Mouse (Mus musculus) hindbrain, embryonic 16.5 days (tissue): Measurements from ENCODE around the gene Tmem262. TPM values are rescaled to one million over a fixed set of nuclear protein-coding genes. Genes with fewer than 3 reads are reported as not detected.

Source experiments
- ATAC-seq: fragments of 200-750 bp; cut with Nextera tagmentation; 2 replicates; pipeline ENCODE4 v1.8.0; 2017; ENCODE audit warnings: moderate TSS enrichment, moderate library complexity
- H3K27ac ChIP-seq: fragments of 300-500 bp; sonication (generic); 2 replicates; pipeline ENCODE4 v1.5.1; 2014; ENCODE audit warnings: low read depth, mild to moderate bottlenecking, control low read depth, low read length, moderate library complexity
- H3K27me3 ChIP-seq: fragments of 300-500 bp; sonication (generic); replicated peaks from 2 replicates; pipeline ENCODE4 v1.6.1; 2014; ENCODE audit warnings: low read length; ENCODE audit not compliant: control insufficient read depth, insufficient read depth
- H3K36me3 ChIP-seq: fragments of 300-500 bp; sonication (generic); 2 replicates; pipeline ENCODE4 v1.6.1; 2014; ENCODE audit warnings: mild to moderate bottlenecking, low read length, moderate library complexity, mixed read lengths; ENCODE audit not compliant: control insufficient read depth, insufficient read depth
- H3K4me1 ChIP-seq: fragments of 300-500 bp; sonication (generic); 2 replicates; pipeline ENCODE4 v1.6.1; 2014; ENCODE audit warnings: low read depth, low read length; ENCODE audit not compliant: control insufficient read depth, insufficient read depth
- H3K4me2 ChIP-seq: fragments of 300-500 bp; sonication (generic); 2 replicates; pipeline ENCODE4 v1.6.1; 2014; ENCODE audit warnings: mild to moderate bottlenecking, low read length, control low read depth, moderate library complexity
- H3K4me3 ChIP-seq: fragments of 300-500 bp; sonication (generic); 2 replicates; pipeline ENCODE4 v1.5.1; 2014; ENCODE audit warnings: mild to moderate bottlenecking, low read length, control low read depth, moderate library complexity
- H3K9ac ChIP-seq: fragments of 300-500 bp; sonication (generic); 2 replicates; pipeline ENCODE4 v1.6.1; 2014; ENCODE audit warnings: low read depth, mild to moderate bottlenecking, control low read depth, low read length, moderate library complexity
- H3K9me3 ChIP-seq: fragments of 300-500 bp; sonication (generic); 2 replicates; pipeline ENCODE4 v1.6.1; 2014; ENCODE audit warnings: mild to moderate bottlenecking, low read length, moderate library complexity; ENCODE audit not compliant: control insufficient read depth
- WGBS: fragments of 180-500 bp; shearing (Covaris S2); extraction: QIAGEN DNeasy Blood & Tissue Kit; methylation state at CpG from one replicate; pipeline ENCODE4 v1.1.7; 2014; 5-methylcytosine and 5-hydroxymethylcytosine counted together
- polyA plus RNA-seq: library from polyadenylated mRNA; unstranded; fragments of >200 nt; fragmentation: Nextera tagmentation; extraction: Ambion mirVana; gene quantifications from 2 replicates; pipeline ENCODE4 v1.2.1, GENCODE M21; 2015

Tmem262 gene
- polyA plus RNA-seq, 1 experiment from 2014 or later, result not detected

GRCm38 (mm10) chr19:6084478-6085248 is 4.8 kb downstream of the Tmem262 start, which contains the start of the genes Zfpl1 and Cdca5:
TSS of gene Zfpl1 (minus strand) at chr19:6084956.
TSS of gene Cdca5 (plus strand) at chr19:6084983.
- peak within 1 kb of the TSS; percentile 53 for H3K4me3 ChIP-seq
- H3K36me3 ChIP-seq, result peaks cover 13% of the 10 kb centered on the region
- no peaks in the 10 kb centered on the region for H3K9me3 ChIP-seq
- H3K4me1 ChIP-seq, result peaks cover 19% of the 10 kb centered on the region
- H3K27me3 ChIP-seq, result no peaks in the 10 kb centered on the region
- peak within 1 kb of the TSS; percentile 61 for H3K9ac ChIP-seq
- under 1% methylated on average over 58 of the region's 58 CpGs for WGBS
- no peak within 1 kb of the TSS for H3K27ac ChIP-seq
- peak; percentile 93 for ATAC-seq
- peak within 1 kb of the TSS; percentile 96 for H3K4me2 ChIP-seq

GRCm38 (mm10) chr19:6085417-6085879 is 5.6 kb downstream of the Tmem262 start:
- WGBS, result 0% methylated on average over 17 of the region's 17 CpGs
- Histone ChIP-seq H3K9ac (0 out of 2 replicates have a peak overlapping the region, but pooled peaks have one; percentile 7), H3K4me3 (peak overlapping the region; percentile 53), H3K27ac (no peak overlapping the region), H3K4me1 (peaks cover 19% of the 10 kb centered on the region), H3K4me2 (peak overlapping the region; percentile 85), H3K36me3 (peaks cover 10% of the 10 kb centered on the region), H3K27me3 (no peaks in the 10 kb centered on the region), H3K9me3 (no peaks in the 10 kb centered on the region)
- peak; percentile 60 for ATAC-seq

- no peak overlapping the region for H3K4me3 ChIP-seq
- ATAC-seq, result no peak
- no peak overlapping the region for H3K27ac ChIP-seq
- no peaks in the 10 kb centered on the region for H3K9me3 ChIP-seq
- no peak overlapping the region for H3K4me2 ChIP-seq
- WGBS, result 91% methylated on average over 13 of the region's 13 CpGs
- H3K36me3 ChIP-seq, result no peaks in the 10 kb centered on the region
- H3K9ac ChIP-seq, result no peak overlapping the region
- no peaks in the 10 kb centered on the region for H3K27me3 ChIP-seq
- H3K4me1 ChIP-seq, result peaks cover 12% of the 10 kb centered on the region
Observed at GRCm38 (mm10) chr19:6088841-6089240, 9.0 kb downstream of the Tmem262 start.

- Histone ChIP-seq H3K36me3 (no peaks in the 10 kb centered on the region), H3K9me3 (no peaks in the 10 kb centered on the region), H3K27ac (no peak within 1 kb of the TSS), H3K4me3 (no peak within 1 kb of the TSS), H3K4me1 (no peaks in the 10 kb centered on the region), H3K4me2 (no peak within 1 kb of the TSS), H3K27me3 (no peaks in the 10 kb centered on the region), H3K9ac (no peak within 1 kb of the TSS)
- ATAC-seq, result no peak
- WGBS, result 90% methylated on average over 7 of the region's 7 CpGs
Observed at GRCm38 (mm10) chr19:6094119-6094518, 14.3 kb downstream of the Tmem262 start, which contains the start of gene AC131692.1. TSS of gene AC131692.1 (plus strand) at chr19:6094419.

GRCm38 (mm10) chr19:6097847-6098246 is 18.0 kb downstream of the Tmem262 start:
- Histone ChIP-seq H3K27ac (no peak overlapping the region), H3K9ac (no peak overlapping the region), H3K27me3 (no peaks in the 10 kb centered on the region), H3K9me3 (no peaks in the 10 kb centered on the region), H3K4me3 (no peak overlapping the region), H3K4me2 (no peak overlapping the region), H3K4me1 (no peaks in the 10 kb centered on the region), H3K36me3 (no peaks in the 10 kb centered on the region)
- no peak for ATAC-seq
- 80% methylated on average over 3 of the region's 3 CpGs for WGBS

GRCm38 (mm10) chr19:6101186-6101585 is 21.4 kb downstream of the Tmem262 start:
- Histone ChIP-seq H3K4me2 (no peak overlapping the region), H3K36me3 (no peaks in the 10 kb centered on the region), H3K27me3 (no peaks in the 10 kb centered on the region), H3K4me3 (no peak overlapping the region), H3K9me3 (no peaks in the 10 kb centered on the region), H3K27ac (no peak overlapping the region), H3K4me1 (no peaks in the 10 kb centered on the region), H3K9ac (no peak overlapping the region)
- WGBS, result 65% methylated on average over 6 of the region's 6 CpGs
- no peak for ATAC-seq

- no peak for ATAC-seq
Observed at GRCm38 (mm10) chr19:6102169-6102853, 22.5 kb downstream of the Tmem262 start.

GRCm38 (mm10) chr19:6104476-6104875 is 24.6 kb downstream of the Tmem262 start:
- no peak for ATAC-seq
- H3K27me3 ChIP-seq, result no peaks in the 10 kb centered on the region
- H3K9ac ChIP-seq, result no peak overlapping the region
- no peaks in the 10 kb centered on the region for H3K4me1 ChIP-seq
- no peak overlapping the region for H3K27ac ChIP-seq
- H3K9me3 ChIP-seq, result no peaks in the 10 kb centered on the region
- H3K4me2 ChIP-seq, result no peak overlapping the region
- WGBS, result 84% methylated on average over 4 of the region's 4 CpGs
- H3K36me3 ChIP-seq, result no peaks in the 10 kb centered on the region
- no peak overlapping the region for H3K4me3 ChIP-seq

More at GRCm38 (mm10) chr19:6102169-6102853, 22.5 kb downstream of the Tmem262 start:
- Histone ChIP-seq H3K9me3 (no peaks in the 10 kb centered on the region), H3K4me1 (no peaks in the 10 kb centered on the region), H3K27ac (no peak overlapping the region), H3K4me2 (no peak overlapping the region), H3K27me3 (no peaks in the 10 kb centered on the region), H3K36me3 (no peaks in the 10 kb centered on the region), H3K4me3 (no peak overlapping the region), H3K9ac (no peak overlapping the region)
- 78% methylated on average over 6 of the region's 6 CpGs for WGBS

GRCm38 (mm10) chr19:6105586-6105985 is 25.8 kb downstream of the Tmem262 start, which contains the start of gene Naaladl1:
TSS of gene Naaladl1 (plus strand) at chr19:6105782.
- WGBS, result 83% methylated on average over 7 of the region's 7 CpGs
- H3K4me2 ChIP-seq, result no peak within 1 kb of the TSS
- no peak within 1 kb of the TSS for H3K9ac ChIP-seq

More at GRCm38 (mm10) chr19:6105586-6105985, 25.8 kb downstream of the Tmem262 start, which contains the start of gene Naaladl1:
- no peak for ATAC-seq
- Histone ChIP-seq H3K36me3 (no peaks in the 10 kb centered on the region), H3K27ac (no peak within 1 kb of the TSS), H3K4me1 (no peaks in the 10 kb centered on the region), H3K9me3 (no peaks in the 10 kb centered on the region), H3K4me3 (no peak within 1 kb of the TSS), H3K27me3 (no peaks in the 10 kb centered on the region)
